9 mouse cellular contexts compared by ENCODE assay signal in the genomic region with DNA sequence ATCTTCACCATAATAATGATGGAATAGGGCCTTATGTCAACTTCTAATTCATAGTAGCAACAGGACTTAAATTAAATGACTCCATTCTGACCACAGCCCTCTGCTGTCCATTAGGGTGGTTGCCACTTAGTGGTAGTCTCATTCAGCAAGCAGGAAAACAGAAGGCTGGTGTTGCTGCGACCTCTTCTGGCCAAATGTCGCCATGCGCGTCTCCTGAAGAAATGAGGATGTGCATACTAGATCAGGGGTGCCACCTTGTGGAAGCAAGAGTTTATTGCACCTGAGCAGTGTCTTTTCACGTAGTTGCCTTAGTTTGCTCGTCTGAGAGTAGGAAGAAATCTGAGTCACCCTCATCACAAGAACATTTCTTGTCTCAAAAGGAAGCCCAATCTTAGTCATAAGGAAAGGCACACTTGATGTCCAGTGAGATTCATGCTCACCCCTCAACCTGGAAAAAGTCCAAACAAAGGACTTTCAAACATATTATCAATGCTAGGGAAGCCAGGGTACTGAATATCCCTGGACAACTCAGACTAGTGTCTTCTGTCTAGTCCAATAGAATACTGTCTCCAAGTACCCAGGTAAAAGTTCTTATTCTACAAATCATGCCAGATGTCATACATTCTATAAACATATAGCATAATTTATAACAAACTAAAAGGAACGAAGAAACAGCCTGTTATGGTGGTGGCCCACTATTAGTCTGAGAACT.
DNase-seq lines count a peak whose midpoint lies in the region; ATAC-seq and TF ChIP-seq lines count a peak whose summit lies in the region.
"Had no signal": no experiment of that assay in that cellular context is flagged by ENCODE, and none has a peak within 500 bp of the region (broad histone marks: within the 10 kb centered on the region; RNA-seq: fewer than 3 reads in every experiment).

No protein-coding gene starts in this region.

- no peaks in the 10 kb centered on the region for H3K9me3 ChIP-seq in heart, embryonic 13.5 days
- no peaks in the 10 kb centered on the region for H3K9me3 ChIP-seq in kidney, postnatal 0 days (replicated peaks; ENCODE audit: low read length)
- H3K9me3 ChIP-seq in liver, embryonic 11.5 days (ENCODE audit: control insufficient read depth, low read length), result no peaks in the 10 kb centered on the region
- no peaks in the 10 kb centered on the region for H3K9me3 ChIP-seq in stomach, embryonic 15.5 days
- H3K9me3 ChIP-seq: embryonic facial prominence, embryonic 13.5 days had no signal

- H3K27me3 ChIP-seq in heart, embryonic 13.5 days (replicated peaks), result no peaks in the 10 kb centered on the region
- H3K27me3 ChIP-seq in kidney, postnatal 0 days (ENCODE audit: insufficient read depth, low read length), result no peaks in the 10 kb centered on the region
- H3K27me3 ChIP-seq in liver, embryonic 11.5 days (replicated peaks; ENCODE audit: control insufficient read depth, insufficient read depth, low read length), result no peaks in the 10 kb centered on the region
- no peaks in the 10 kb centered on the region for H3K27me3 ChIP-seq in stomach, embryonic 15.5 days (replicated peaks)
- H3K27me3 ChIP-seq: embryonic facial prominence, embryonic 13.5 days had no signal

- H3K4me2 ChIP-seq in heart, embryonic 13.5 days, result no peak overlapping the region
- H3K4me2 ChIP-seq in kidney, postnatal 0 days (ENCODE audit: low read length), result no peak overlapping the region
- H3K4me2 ChIP-seq in liver, embryonic 11.5 days, result no peak overlapping the region
- H3K4me2 ChIP-seq in stomach, embryonic 15.5 days, result no peak overlapping the region
- H3K4me2 ChIP-seq: embryonic facial prominence, embryonic 13.5 days had no signal

- no peaks in the 10 kb centered on the region for H3K4me1 ChIP-seq in heart, embryonic 13.5 days
- no peaks in the 10 kb centered on the region for H3K4me1 ChIP-seq in kidney, postnatal 0 days (replicated peaks; ENCODE audit: insufficient read depth, low read length)
- H3K4me1 ChIP-seq in liver, embryonic 11.5 days (replicated peaks; ENCODE audit: control insufficient read depth, insufficient read depth, low read length), result no peaks in the 10 kb centered on the region
- no peaks in the 10 kb centered on the region for H3K4me1 ChIP-seq in stomach, embryonic 15.5 days
- H3K4me1 ChIP-seq: embryonic facial prominence, embryonic 13.5 days had no signal

- peak; percentile 54 for ATAC-seq in heart, embryonic 13.5 days (ENCODE audit: extremely low read depth, insufficient number of reproducible peaks, low FRiP score, low TSS enrichment)
- ATAC-seq in kidney, postnatal 0 days (replicated peaks; ENCODE audit: low FRiP score, low read depth), result peak; percentile 91
- peak; percentile 89 for ATAC-seq in liver, embryonic 11.5 days (replicated peaks; ENCODE audit: low FRiP score)
- peak; percentile 85 for ATAC-seq in stomach, embryonic 15.5 days (ENCODE audit: insufficient read depth, low FRiP score, low read depth)

- TF ChIP-seq CTCF in brain, embryonic 14.5 days (IDR thresholded peaks at IDR 0.05; ENCODE audit: borderline replicate concordance, extremely low read depth, insufficient read depth, insufficient read length), result peak; percentile 100
- peak; percentile 100 for TF ChIP-seq CTCF in kidney, postnatal 0 days (IDR thresholded peaks at IDR 0.05; ENCODE audit: low read depth)

- 14% methylated on average over 7 of the region's 7 CpGs for WGBS in heart, embryonic 13.5 days
- 13% methylated on average over 7 of the region's 7 CpGs for WGBS in kidney, postnatal 0 days
- WGBS in liver, embryonic 11.5 days, result 14% methylated on average over 7 of the region's 7 CpGs
- 12% methylated on average over 7 of the region's 7 CpGs for WGBS in stomach, embryonic 15.5 days

- no peak overlapping the region for H3K4me3 ChIP-seq in heart, embryonic 13.5 days
- H3K4me3 ChIP-seq in kidney, postnatal 0 days (replicated peaks; ENCODE audit: low read depth, low read length), result no peak overlapping the region
- H3K4me3 ChIP-seq in liver, embryonic 11.5 days (ENCODE audit: low read depth, low read length), result no peak overlapping the region
- H3K4me3 ChIP-seq in stomach, embryonic 15.5 days (replicated peaks), result no peak overlapping the region
- H3K4me3 ChIP-seq: embryonic facial prominence, embryonic 13.5 days had no signal

- no peak for TF ChIP-seq POLR2A in brain, embryonic 14.5 days (IDR thresholded peaks at IDR 0.05; ENCODE audit: borderline replicate concordance, extremely low read depth, insufficient read depth, insufficient read length, poor library complexity, severe bottlenecking)

- no peaks in the 10 kb centered on the region for H3K36me3 ChIP-seq in heart, embryonic 13.5 days
- H3K36me3 ChIP-seq in kidney, postnatal 0 days (ENCODE audit: insufficient read depth, low read length), result no peaks in the 10 kb centered on the region
- no peaks in the 10 kb centered on the region for H3K36me3 ChIP-seq in liver, embryonic 11.5 days (ENCODE audit: control insufficient read depth, insufficient read depth, low read length)
- H3K36me3 ChIP-seq in stomach, embryonic 15.5 days, result no peaks in the 10 kb centered on the region
- H3K36me3 ChIP-seq: embryonic facial prominence, embryonic 13.5 days had no signal

- no peak overlapping the region for H3K27ac ChIP-seq in heart, embryonic 13.5 days (replicated peaks)
- H3K27ac ChIP-seq in kidney, postnatal 0 days, result no peak overlapping the region
- no peak overlapping the region for H3K27ac ChIP-seq in liver, embryonic 11.5 days (ENCODE audit: low read depth, low read length)
- no peak overlapping the region for H3K27ac ChIP-seq in stomach, embryonic 15.5 days
- H3K27ac ChIP-seq: embryonic facial prominence, embryonic 13.5 days had no signal

- peak; percentile 88 for DNase-seq in CD4-positive helper T cell, adult 2 months (ENCODE audit: low read depth, low spot score)
- DNase-seq in brain, embryonic 14.5 days (ENCODE audit: low read depth), result peak; percentile 95
- peak; percentile 82 for DNase-seq in fibroblast of lung, adult 2 months (ENCODE audit: low read depth)
- peak; percentile 96 for DNase-seq in kidney, postnatal 0 days (ENCODE audit: low spot score)
- DNase-seq in liver, embryonic 11.5 days (ENCODE audit: low spot score), result peak; percentile 83
- peak; percentile 91 for DNase-seq in neural tube, embryonic 10.5 days (ENCODE audit: extremely low spot score, low spot score)

- no peak overlapping the region for H3K9ac ChIP-seq in heart, embryonic 13.5 days
- no peak overlapping the region for H3K9ac ChIP-seq in kidney, postnatal 0 days (ENCODE audit: low read depth, low read length)
- no peak overlapping the region for H3K9ac ChIP-seq in liver, embryonic 11.5 days (ENCODE audit: low read depth, low read length)
- no peak overlapping the region for H3K9ac ChIP-seq in stomach, embryonic 15.5 days
- H3K9ac ChIP-seq: embryonic facial prominence, embryonic 13.5 days had no signal
